Mouse (Mus musculus) urinary bladder, postnatal 14 days (tissue): ENCODE measurements at regions not wholly inside any gene's neighbourhood (a gene's known extent, or its start where the extent isn't known, plus 50 kb on each side); places are given as distances from the start of the nearest gene placed in this dataset.

ENCODE experiments used
- DNase-seq: peaks from one replicate; pipeline ENCODE4 v3.0.0; 2021; ENCODE audit warnings: low spot score

DNA sequence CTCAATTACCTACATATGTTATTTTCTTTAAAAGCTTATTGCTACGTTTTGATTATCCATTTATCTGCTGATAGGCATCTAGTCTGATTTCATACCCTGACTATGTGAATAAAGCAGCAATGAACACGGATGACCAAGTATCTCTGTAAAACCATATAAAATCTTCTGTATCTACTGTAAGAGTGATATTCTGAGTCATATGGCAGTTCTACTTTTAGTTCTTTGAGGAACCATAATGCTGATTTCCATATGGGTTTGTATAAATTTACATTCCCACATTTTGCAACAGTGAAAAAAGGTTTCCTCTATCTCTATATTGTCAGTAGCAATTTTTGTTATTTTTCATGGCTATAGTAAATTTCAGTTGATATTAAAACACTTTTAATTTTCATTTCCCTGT, 280.6 kb downstream of the Fsip2 start:
- DNase-seq = no peak

DNA sequence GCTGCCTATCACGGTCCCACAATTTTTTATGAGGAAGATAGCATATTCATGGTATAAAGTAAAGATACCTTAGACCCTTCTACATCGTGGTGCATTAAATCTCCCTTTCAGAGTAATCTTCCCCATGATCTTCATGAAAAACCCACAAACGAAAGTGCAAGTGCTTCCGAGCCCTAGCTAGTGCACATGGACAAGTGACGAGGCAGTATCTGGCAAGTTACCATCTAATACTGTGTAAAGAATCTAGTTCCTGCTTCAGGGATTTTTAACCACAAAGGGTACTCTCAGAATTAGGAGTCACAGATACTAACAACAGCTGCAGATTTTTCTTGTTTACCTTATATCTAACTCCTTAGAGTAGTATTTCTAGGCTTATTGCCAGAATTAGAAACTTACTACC, 282.8 kb downstream of the Fsip2 start:
- no peak for DNase-seq

DNA sequence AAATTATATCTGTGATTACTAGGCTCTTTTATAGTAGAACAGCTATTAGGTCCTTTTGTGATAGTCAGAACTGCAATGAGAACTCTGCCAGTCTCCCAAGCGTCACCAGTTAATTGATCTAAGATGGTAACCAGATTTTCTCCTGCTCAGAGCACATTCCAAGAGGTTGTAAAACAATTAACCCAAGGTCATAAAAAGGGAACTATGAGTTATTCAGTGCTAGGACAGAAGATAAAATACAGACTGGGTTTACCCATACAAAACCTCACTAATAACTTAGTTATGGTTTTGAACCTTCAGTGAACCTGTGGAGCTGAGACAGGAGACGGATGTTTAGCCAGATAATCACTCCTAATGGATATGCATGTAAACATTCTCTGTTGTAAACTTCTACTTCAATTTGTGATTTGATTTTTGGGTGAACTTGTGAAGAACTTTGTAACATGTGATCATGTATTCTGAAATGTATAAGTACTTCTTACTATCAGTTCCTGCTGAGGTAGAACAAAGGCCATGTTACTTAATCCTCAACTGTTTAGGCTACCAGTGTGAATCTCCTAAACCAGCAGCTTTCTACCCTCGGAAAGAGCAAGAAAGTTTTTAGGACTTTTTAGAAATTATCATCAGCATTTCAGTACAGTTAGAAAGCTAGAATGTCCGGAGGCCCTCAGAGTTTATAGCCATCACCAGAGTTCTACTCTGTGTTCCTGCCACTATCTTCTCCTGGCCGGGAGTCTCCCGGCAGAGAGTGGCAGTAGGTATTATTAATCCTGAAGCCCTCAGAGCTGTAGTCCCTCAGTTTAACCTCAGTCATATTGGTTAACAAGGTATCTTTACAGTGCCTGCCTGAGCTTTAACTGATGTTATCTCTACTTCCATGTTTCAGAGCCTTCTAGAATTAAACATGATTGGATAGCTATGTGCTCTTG, 308.0 kb downstream of the Fsip2 start:
- DNase-seq = no peak

DNA sequence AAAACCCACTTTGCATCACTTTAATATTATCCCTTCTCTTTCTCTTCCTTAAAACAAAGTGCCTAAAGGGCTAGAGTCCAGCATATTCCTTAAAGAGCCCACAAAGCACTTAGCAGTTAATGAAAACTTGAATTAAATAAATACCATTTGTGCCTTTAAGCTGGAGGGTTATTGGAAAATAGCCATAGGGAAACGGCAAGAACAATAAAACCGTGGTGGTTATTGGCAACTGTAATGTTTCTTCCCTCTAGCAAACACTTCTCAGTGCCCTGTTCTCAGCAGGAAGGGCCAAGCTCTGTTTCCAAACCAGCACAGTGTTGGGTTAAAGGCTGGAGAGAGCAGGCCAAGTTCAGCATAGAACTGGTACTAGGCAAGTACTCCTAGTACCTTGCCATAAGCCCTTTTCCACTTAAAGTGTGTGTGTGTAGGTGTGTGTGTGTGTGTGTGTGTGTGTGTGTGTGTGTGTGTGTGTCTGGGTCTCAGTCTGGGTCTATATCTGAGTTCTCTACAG, 313.4 kb downstream of the Fsip2 start:
- no peak for DNase-seq

DNA sequence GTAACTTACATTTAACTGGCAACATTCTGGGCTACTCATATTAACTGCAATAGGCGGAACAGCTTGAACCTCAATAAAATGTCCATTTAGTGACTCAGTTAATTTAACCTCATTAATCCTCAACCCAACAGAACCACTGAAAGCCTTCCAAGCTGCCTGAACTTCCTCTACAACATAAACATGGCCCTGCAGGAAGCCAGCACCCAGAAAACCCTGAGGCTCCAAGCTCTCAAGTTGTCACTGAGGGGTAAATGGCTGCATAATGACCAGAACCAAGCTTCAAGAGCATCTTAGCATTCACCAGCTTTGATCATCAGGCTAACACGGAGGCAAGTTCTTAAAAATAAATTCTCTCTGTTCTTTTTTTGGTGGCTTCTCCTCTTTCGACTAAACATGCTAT, 315.2 kb downstream of the Fsip2 start:
- no peak for DNase-seq

DNA sequence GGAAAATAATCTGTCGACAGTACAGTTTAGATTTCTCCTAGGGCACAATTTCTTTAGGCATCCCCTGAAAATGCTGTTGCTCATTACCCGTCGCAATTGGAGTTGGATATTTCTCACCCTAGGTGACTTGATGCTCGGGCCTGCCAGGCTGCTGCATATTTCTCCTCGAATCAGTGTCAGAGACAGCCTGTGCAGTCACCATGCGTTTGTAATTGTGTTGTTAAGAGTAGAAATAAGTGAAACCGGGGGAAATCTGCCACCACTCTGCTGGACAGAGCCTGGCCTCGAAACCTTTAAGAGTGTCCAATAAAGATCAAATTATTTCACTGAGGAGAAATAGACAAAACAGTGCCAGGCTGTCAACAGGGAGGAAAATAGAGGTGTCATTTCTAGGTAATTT, 340.7 kb upstream of the Zc3h15 start:
- DNase-seq = no peak

DNA sequence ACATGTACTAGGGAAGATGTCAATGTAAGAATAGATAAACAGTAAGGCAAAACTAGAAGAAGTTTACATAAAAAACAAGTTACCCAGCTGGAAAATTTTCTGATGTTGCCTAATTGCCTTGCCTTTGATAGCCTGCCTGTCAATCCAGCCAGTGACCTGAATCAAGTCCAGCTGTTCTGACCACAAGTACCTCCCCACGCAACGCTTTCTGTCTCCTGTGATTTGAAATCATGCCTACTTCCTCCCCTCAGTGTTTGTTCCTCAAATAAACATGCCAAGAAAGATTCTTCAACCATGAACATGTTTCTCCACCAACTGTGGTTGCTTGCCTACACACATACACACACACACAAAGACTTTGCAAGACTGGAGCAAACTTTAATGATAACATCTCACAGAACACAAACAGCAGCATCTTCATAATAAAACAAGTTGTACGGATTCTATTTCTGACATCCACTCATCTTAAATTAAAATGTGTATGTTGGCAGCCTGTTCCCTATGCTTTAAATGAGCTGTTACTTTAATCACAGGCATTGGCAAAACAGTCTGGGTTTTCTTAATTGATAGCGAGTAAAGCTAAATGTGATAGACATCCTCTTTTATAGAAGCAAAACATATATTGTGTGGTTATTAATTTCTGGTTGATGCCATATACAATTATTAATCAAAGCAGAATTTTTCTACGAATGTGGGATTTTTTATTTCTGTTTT, 312.0 kb upstream of the Zc3h15 start:
- no peak for DNase-seq

DNA sequence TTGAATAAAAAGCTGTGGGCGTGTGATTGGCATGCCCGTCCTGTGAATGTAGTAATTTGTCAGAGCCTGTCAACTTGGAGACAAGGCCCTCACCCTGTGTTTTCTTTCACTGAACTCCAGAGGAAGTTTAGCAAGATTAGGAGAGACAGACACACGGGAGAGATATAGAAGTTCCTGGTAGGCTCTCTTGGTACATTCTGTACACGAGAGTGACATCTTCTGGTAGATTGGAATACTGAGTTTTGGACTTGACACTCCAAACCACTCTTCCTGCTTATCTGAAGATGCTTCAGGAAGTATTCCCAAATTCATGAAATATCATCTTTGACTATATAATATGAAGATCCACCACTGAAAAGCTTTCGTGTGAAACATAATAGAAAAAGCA, 311.5 kb upstream of the Zc3h15 start:
- no peak for DNase-seq

DNA sequence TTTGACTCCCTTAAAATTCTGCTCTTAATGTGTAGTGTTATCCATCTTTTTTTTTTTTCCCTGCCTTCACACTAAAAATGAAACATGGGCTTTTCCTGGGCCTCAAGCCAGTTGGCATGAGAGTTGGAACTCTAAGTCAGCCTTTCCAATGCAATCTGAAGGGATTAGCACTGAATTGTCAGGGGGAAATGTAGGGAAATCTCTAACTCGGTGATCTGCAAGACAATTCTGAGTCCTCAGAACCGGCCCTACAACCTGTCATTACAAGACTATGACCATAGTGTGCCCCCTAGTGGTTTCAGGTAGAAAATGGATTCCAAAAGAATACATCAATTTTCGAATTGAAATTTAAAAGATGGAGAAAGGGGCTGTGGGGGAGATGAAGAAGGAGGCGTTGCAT, 306.9 kb upstream of the Zc3h15 start:
- DNase-seq = peak; percentile 7

DNA sequence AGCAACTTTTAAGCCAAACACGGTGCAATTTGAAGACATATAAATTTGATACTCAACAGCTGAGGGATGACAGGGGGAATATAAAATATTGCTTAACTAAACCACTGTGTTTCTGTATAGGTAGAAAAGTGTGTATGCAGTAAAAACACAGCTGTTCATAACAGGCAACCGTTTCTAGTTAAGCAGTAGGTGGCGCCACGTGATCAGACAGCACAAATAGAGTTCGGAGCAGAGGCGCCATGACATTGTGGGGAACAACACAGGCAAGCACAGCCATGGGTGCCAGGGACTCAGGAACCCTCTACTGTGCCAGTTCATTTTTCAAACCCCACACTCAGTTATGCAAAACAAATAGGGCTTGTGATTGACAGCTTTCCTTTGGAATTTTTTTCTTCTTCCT, 304.1 kb upstream of the Zc3h15 start:
- DNase-seq = no peak
